ENCODE assay signal across 10 mouse cellular contexts in the genomic region with DNA sequence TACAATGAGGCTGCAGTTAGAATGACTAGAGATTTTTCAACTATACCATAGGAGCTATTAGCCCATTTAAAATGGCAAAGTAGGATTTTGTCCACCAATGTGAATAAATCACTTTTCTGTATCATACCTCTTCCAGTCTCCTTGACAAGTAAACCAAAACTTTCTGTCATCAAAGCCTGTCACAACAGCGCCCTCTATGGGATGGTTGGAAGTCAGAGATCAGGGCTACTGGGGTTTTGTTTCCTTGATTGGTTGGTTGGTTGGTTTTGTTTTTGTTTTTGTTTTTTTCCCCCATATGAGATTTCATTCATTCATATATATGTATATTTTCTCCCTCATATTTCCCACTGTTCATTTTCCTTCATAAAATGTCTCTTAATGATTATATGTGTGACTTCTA.
DNase-seq lines count a peak whose midpoint lies in the region; ATAC-seq and TF ChIP-seq lines count a peak whose summit lies in the region.
"Had no signal": no experiment of that assay in that cellular context is flagged by ENCODE, and none has a peak within 500 bp of the region (broad histone marks: within the 10 kb centered on the region; RNA-seq: fewer than 3 reads in every experiment).

No protein-coding gene starts in this region.

- H3K4me3 ChIP-seq in intestine, postnatal 0 days (ENCODE audit: low read depth, low read length): no peak overlapping the region
- H3K4me3 ChIP-seq in intestine, embryonic 15.5 days (replicated peaks): no peak overlapping the region
- H3K4me3 ChIP-seq: hindbrain, embryonic 15.5 days; liver, embryonic 13.5 days had no signal

- H3K4me2 ChIP-seq in intestine, postnatal 0 days (replicated peaks; ENCODE audit: low read depth): no peak overlapping the region
- no peak overlapping the region for H3K4me2 ChIP-seq in intestine, embryonic 15.5 days (replicated peaks)
- H3K4me2 ChIP-seq: hindbrain, embryonic 15.5 days; liver, embryonic 13.5 days had no signal

- peak; percentile 33 for TF ChIP-seq CTCF in intestine, postnatal 0 days (IDR thresholded peaks at IDR 0.05; ENCODE audit: low read depth)

- 0% methylated on average over 1 of the region's 1 CpGs for WGBS in intestine, postnatal 0 days
- 0% methylated on average over 1 of the region's 1 CpGs for WGBS in intestine, embryonic 15.5 days

- no peaks in the 10 kb centered on the region for H3K9me3 ChIP-seq in intestine, postnatal 0 days (ENCODE audit: control insufficient read depth)
- H3K9me3 ChIP-seq in intestine, embryonic 15.5 days: no peaks in the 10 kb centered on the region
- H3K9me3 ChIP-seq: hindbrain, embryonic 15.5 days; liver, embryonic 13.5 days had no signal

- no peak overlapping the region for H3K27ac ChIP-seq in intestine, postnatal 0 days (ENCODE audit: low read depth, low read length)
- H3K27ac ChIP-seq in intestine, embryonic 15.5 days: no peak overlapping the region
- H3K27ac ChIP-seq: hindbrain, embryonic 15.5 days; liver, embryonic 13.5 days had no signal

- ATAC-seq in intestine, postnatal 0 days: no peak
- no peak for ATAC-seq in intestine, embryonic 15.5 days

- no peaks in the 10 kb centered on the region for H3K4me1 ChIP-seq in intestine, postnatal 0 days (replicated peaks; ENCODE audit: control insufficient read depth, insufficient read depth, low read length)
- H3K4me1 ChIP-seq in intestine, embryonic 15.5 days (replicated peaks): no peaks in the 10 kb centered on the region
- H3K4me1 ChIP-seq: hindbrain, embryonic 15.5 days; liver, embryonic 13.5 days had no signal

- no peak overlapping the region for H3K9ac ChIP-seq in intestine, postnatal 0 days (ENCODE audit: low read depth, low read length)
- H3K9ac ChIP-seq in intestine, embryonic 15.5 days: no peak overlapping the region
- H3K9ac ChIP-seq: hindbrain, embryonic 15.5 days; liver, embryonic 13.5 days had no signal

- peak; percentile 30 for DNase-seq in testis, postnatal 10 days (ENCODE audit: low spot score)
- DNase-seq in testis, postnatal 14 days (ENCODE audit: low spot score): no peak
- peak; percentile 44 for DNase-seq in embryo, embryonic 10.5 days (ENCODE audit: low spot score)
- peak; percentile 1 for DNase-seq in yolk sac, embryonic 10.5 days (ENCODE audit: low spot score)
- no peak for DNase-seq in right cerebral cortex, adult 2 months (ENCODE audit: low spot score in 2 of 2)
- no peak for DNase-seq in cerebellum, adult 8-10 months
- DNase-seq: liver, embryonic 13.5 days had no signal

- no peaks in the 10 kb centered on the region for H3K36me3 ChIP-seq in intestine, postnatal 0 days (ENCODE audit: control insufficient read depth, insufficient read depth)
- no peaks in the 10 kb centered on the region for H3K36me3 ChIP-seq in intestine, embryonic 15.5 days
- H3K36me3 ChIP-seq: hindbrain, embryonic 15.5 days; liver, embryonic 13.5 days had no signal

- no peaks in the 10 kb centered on the region for H3K27me3 ChIP-seq in intestine, postnatal 0 days (replicated peaks; ENCODE audit: control insufficient read depth, insufficient read depth, low read length)
- H3K27me3 ChIP-seq in intestine, embryonic 15.5 days (replicated peaks): no peaks in the 10 kb centered on the region
- H3K27me3 ChIP-seq: hindbrain, embryonic 15.5 days; liver, embryonic 13.5 days had no signal

Comparison
In these comparisons a context has a peak if more than half of its experiments do, and no peak if none do; other contexts are left out.
1. DNase-seq: peak in testis, postnatal 10 days (single experiment), embryo, embryonic 10.5 days (single experiment) and yolk sac, embryonic 10.5 days (single experiment); none in testis, postnatal 14 days (single experiment), right cerebral cortex, adult 2 months (0 of 2) and cerebellum, adult 8-10 months (single experiment).